35 mouse cellular contexts compared by ENCODE assay signal in genomic region chr4:39967938-39968337, GRCm38 (mm10).
"Had no signal": no experiment of that assay in that cellular context is flagged by ENCODE, and none has a peak within 500 bp of the region (broad histone marks: within the 10 kb centered on the region; RNA-seq: fewer than 3 reads in every experiment).

No protein-coding gene starts in this region.

- H3K4me3 ChIP-seq: heart, embryonic 10.5 days; heart, embryonic 12.5 days; heart, embryonic 13.5 days; heart, embryonic 15.5 days; hindbrain, embryonic 10.5 days; hindbrain, embryonic 12.5 days; hindbrain, embryonic 13.5 days; hindbrain, embryonic 15.5 days; intestine, embryonic 15.5 days; kidney, embryonic 15.5 days; layer of hippocampus, adult 2 months had no signal

- ATAC-seq: hindbrain, embryonic 16.5 days; hindbrain, postnatal 0 days; inflammation-experienced regulatory T-cells, adult 6 months; intestine, embryonic 15.5 days; intestine, embryonic 16.5 days; intestine, postnatal 0 days had no signal

- H3K4me2 ChIP-seq: heart, embryonic 11.5 days; heart, embryonic 12.5 days; heart, embryonic 13.5 days; heart, embryonic 15.5 days; hindbrain, embryonic 12.5 days; hindbrain, embryonic 13.5 days; hindbrain, embryonic 14.5 days; hindbrain, embryonic 15.5 days; intestine, embryonic 15.5 days; kidney, embryonic 15.5 days had no signal

- H3K27me3 ChIP-seq: heart, embryonic 12.5 days; heart, embryonic 13.5 days; heart, embryonic 15.5 days; hindbrain, embryonic 12.5 days; hindbrain, embryonic 13.5 days; hindbrain, embryonic 15.5 days; intestine, embryonic 15.5 days; kidney, embryonic 15.5 days had no signal

- H3K9ac ChIP-seq: heart, embryonic 12.5 days; heart, embryonic 13.5 days; heart, embryonic 15.5 days; hindbrain, embryonic 12.5 days; hindbrain, embryonic 13.5 days; hindbrain, embryonic 14.5 days; hindbrain, embryonic 15.5 days; intestine, embryonic 15.5 days; kidney, embryonic 15.5 days had no signal

- H3K4me1 ChIP-seq: heart, embryonic 10.5 days; heart, embryonic 12.5 days; heart, embryonic 13.5 days; heart, embryonic 15.5 days; hindbrain, embryonic 10.5 days; hindbrain, embryonic 12.5 days; hindbrain, embryonic 13.5 days; hindbrain, embryonic 15.5 days; intestine, embryonic 15.5 days; kidney, embryonic 15.5 days had no signal

- H3K27ac ChIP-seq: heart, embryonic 10.5 days; heart, embryonic 13.5 days; heart, embryonic 15.5 days; hindbrain, embryonic 10.5 days; hindbrain, embryonic 12.5 days; hindbrain, embryonic 13.5 days; hindbrain, embryonic 14.5 days; hindbrain, embryonic 15.5 days; hindbrain, postnatal 0 days; intestine, embryonic 15.5 days; kidney, embryonic 15.5 days; kidney, postnatal 0 days; layer of hippocampus, adult 2 months had no signal

- H3K36me3 ChIP-seq: heart, embryonic 10.5 days; heart, embryonic 12.5 days; heart, embryonic 13.5 days; heart, embryonic 15.5 days; hindbrain, embryonic 10.5 days; hindbrain, embryonic 12.5 days; hindbrain, embryonic 13.5 days; hindbrain, embryonic 15.5 days; intestine, embryonic 15.5 days; kidney, embryonic 15.5 days had no signal

- H3K9me3 ChIP-seq: heart, embryonic 10.5 days; heart, embryonic 12.5 days; heart, embryonic 13.5 days; heart, embryonic 15.5 days; hindbrain, embryonic 10.5 days; hindbrain, embryonic 12.5 days; hindbrain, embryonic 13.5 days; hindbrain, embryonic 15.5 days; intestine, embryonic 15.5 days; kidney, embryonic 15.5 days had no signal

- DNase-seq: heart, postnatal 10 days; heart, postnatal 14 days; heart, postnatal 36 days; heart, postnatal 4 days; kidney, adult 11 months; kidney, adult 18-20 months; kidney, adult 2 months; kidney, adult 8-10 months; kidney, adult 9 months; kidney, postnatal 10 days; kidney, postnatal 14 days; kidney, postnatal 25 days; kidney, postnatal 36 days; kidney, postnatal 4 days; layer of hippocampus, adult 9-11 months; layer of hippocampus, postnatal 36 days had no signal
